ENCODE assay signal across 8 mouse cellular contexts in genomic region chr5:125058267-125058668, GRCm38 (mm10). TPM values are rescaled to one million over a fixed set of nuclear protein-coding genes. Genes with fewer than 3 reads are reported as not detected.
A peak's percentile ranks its signal among the peaks of the same experiment; 100 is the strongest.
DNase-seq lines count a peak whose midpoint lies in the region; ATAC-seq and TF ChIP-seq lines count a peak whose summit lies in the region.

No protein-coding gene starts in this region.

- no peaks in the 10 kb centered on the region for H3K27me3 ChIP-seq in C2C12 (ENCODE audit: control insufficient read depth, insufficient read depth, insufficient read length)
- H3K27me3 ChIP-seq in forebrain, embryonic 16.5 days (replicated peaks; ENCODE audit: control insufficient read depth, insufficient read depth, low read length) = no peaks in the 10 kb centered on the region
- peaks cover 39% of the 10 kb centered on the region for H3K27me3 ChIP-seq in liver, embryonic 15.5 days
- no peaks in the 10 kb centered on the region; the same call in 1 of the 2 replicates for H3K27me3 ChIP-seq in neural tube, embryonic 11.5 days (ENCODE audit: control insufficient read depth, insufficient read depth, low read length)

- peaks cover 55% of the 10 kb centered on the region for H3K4me1 ChIP-seq in forebrain, embryonic 16.5 days (replicated peaks; ENCODE audit: control insufficient read depth, insufficient read depth, low read length)
- H3K4me1 ChIP-seq in liver, embryonic 15.5 days (replicated peaks) = peaks cover 64% of the 10 kb centered on the region
- H3K4me1 ChIP-seq in neural tube, embryonic 11.5 days (ENCODE audit: control insufficient read depth, insufficient read depth, low read length) = peaks cover 51% of the 10 kb centered on the region

- H3K9me3 ChIP-seq in forebrain, embryonic 16.5 days (ENCODE audit: control insufficient read depth, low read length) = no peaks in the 10 kb centered on the region
- no peaks in the 10 kb centered on the region for H3K9me3 ChIP-seq in liver, embryonic 15.5 days (replicated peaks)
- H3K9me3 ChIP-seq in neural tube, embryonic 11.5 days (ENCODE audit: control insufficient read depth, low read length) = no peaks in the 10 kb centered on the region

- intact Hi-C loops in heart, postnatal 25 days (cut with DNase I) = loop anchor here (2.0 to 5.0 kb wide), 2 partner anchors 25 to 209 kb away; no protein-coding TSS in a partner anchor

- whole genome bisulfite sequencing in forebrain, embryonic 16.5 days = 3% methylated on average over 22 of the region's 29 CpGs
- WGBS in liver, embryonic 15.5 days (ENCODE audit: insufficient replicate concordance) = under 1% methylated on average over 28 of the region's 29 CpGs
- 4% methylated on average over 26 of the region's 29 CpGs for WGBS in neural tube, embryonic 11.5 days

- H3K4me3 ChIP-seq in C2C12 (ENCODE audit: insufficient read depth, poor library complexity, severe bottlenecking) = peak overlapping the region; percentile 26
- peak overlapping the region; percentile 33 for H3K4me3 ChIP-seq in forebrain, embryonic 16.5 days (replicated peaks; ENCODE audit: low read length)
- H3K4me3 ChIP-seq in liver, embryonic 15.5 days (replicated peaks) = peak overlapping the region; percentile 43
- H3K4me3 ChIP-seq in neural tube, embryonic 11.5 days (ENCODE audit: low read depth, low read length) = peak overlapping the region; percentile 22

- H3K27ac ChIP-seq in forebrain, embryonic 16.5 days (ENCODE audit: low read length) = peak overlapping the region; percentile 82
- H3K27ac ChIP-seq in liver, embryonic 15.5 days (replicated peaks) = peak overlapping the region; percentile 38; the same call in 1 of the 2 replicates
- H3K27ac ChIP-seq in neural tube, embryonic 11.5 days (ENCODE audit: low read depth, low read length) = peak overlapping the region; percentile 68

- H3K79me3 ChIP-seq in C2C12 (ENCODE audit: low read depth) = peaks cover 27% of the 10 kb centered on the region

- peak overlapping the region; percentile 63 for H3K4me2 ChIP-seq in forebrain, embryonic 16.5 days (ENCODE audit: low read length)
- H3K4me2 ChIP-seq in liver, embryonic 15.5 days = peak overlapping the region; percentile 58
- H3K4me2 ChIP-seq in neural tube, embryonic 11.5 days (ENCODE audit: low read depth) = peak overlapping the region; percentile 28

- no peak for TF ChIP-seq POLR2A in brain, embryonic 14.5 days (IDR thresholded peaks at IDR 0.05; ENCODE audit: borderline replicate concordance, extremely low read depth, insufficient read depth, insufficient read length, poor library complexity, severe bottlenecking)

- peak overlapping the region; percentile 65 for H3ac ChIP-seq in C2C12 (ENCODE audit: control insufficient read depth, insufficient read length, low read depth)

- TF ChIP-seq CTCF in C2C12 (IDR thresholded peaks at IDR 0.05; ENCODE audit: control insufficient read depth, insufficient read depth, insufficient read length) = no peak
- no peak for TF ChIP-seq CTCF in brain, embryonic 14.5 days (IDR thresholded peaks at IDR 0.05; ENCODE audit: borderline replicate concordance, extremely low read depth, insufficient read depth, insufficient read length)

- H3K79me2 ChIP-seq in C2C12 (ENCODE audit: control insufficient read depth, insufficient read depth) = peaks cover 91% of the 10 kb centered on the region

- peak overlapping the region; percentile 54 for H3K9ac ChIP-seq in forebrain, embryonic 16.5 days (replicated peaks; ENCODE audit: low read depth, low read length)
- no peak overlapping the region for H3K9ac ChIP-seq in liver, embryonic 15.5 days
- H3K9ac ChIP-seq in neural tube, embryonic 11.5 days (ENCODE audit: low read length) = peak overlapping the region; percentile 54

- ATAC-seq in forebrain, embryonic 16.5 days = peak; percentile 76
- no peak for ATAC-seq in liver, embryonic 15.5 days (ENCODE audit: insufficient read depth)
- ATAC-seq in neural tube, embryonic 11.5 days (ENCODE audit: insufficient read depth, low FRiP score, low TSS enrichment) = no peak

- DNase-seq in brain, embryonic 14.5 days (ENCODE audit: low read depth) = peak; percentile 86
- DNase-seq in heart, postnatal 25 days (ENCODE audit: low spot score) = peak; percentile 72
- peak; percentile 71 to 85 for DNase-seq in layer of hippocampus, adult 18-20 months (ENCODE audit: low spot score in 2 of 2)
- peak; percentile 33 for DNase-seq in neural tube, embryonic 11.5 days (ENCODE audit: low spot score)
- peak; percentile 60 for DNase-seq in thymus, postnatal 14 days

- peaks cover 36% of the 10 kb centered on the region for H3K36me3 ChIP-seq in C2C12 (ENCODE audit: control insufficient read depth, insufficient read depth)
- H3K36me3 ChIP-seq in forebrain, embryonic 16.5 days (ENCODE audit: control insufficient read depth, insufficient read depth) = no peaks in the 10 kb centered on the region
- H3K36me3 ChIP-seq in liver, embryonic 15.5 days (replicated peaks) = peaks cover 3% of the 10 kb centered on the region; the same call in 1 of the 2 replicates
- H3K36me3 ChIP-seq in neural tube, embryonic 11.5 days (ENCODE audit: control insufficient read depth, insufficient read depth, low read length) = no peaks in the 10 kb centered on the region; the same call in 1 of the 2 replicates

TF ChIP-seq in C2C12, 6 proteins besides CTCF, POLR2A, EP300 and RAD21:
- TF ChIP-seq USF1 (IDR thresholded peaks at IDR 0.05; ENCODE audit: low read depth) (no peak), CEBPB (IDR thresholded peaks at IDR 0.05; ENCODE audit: low read depth) (no peak), FOSL1 (IDR thresholded peaks at IDR 0.05; ENCODE audit: insufficient read depth, low read length, poor library complexity, severe bottlenecking) (no peak), MAX (IDR thresholded peaks at IDR 0.05) (no peak)

RNA-seq across cellular contexts. Expression of gene Rflna, which starts 55.2 kb away (rescaled TPM):
- 0.19 TPM for polyA plus RNA-seq in C2C12 (2012; fragmentation: generic; extraction: Trizol)
- polyA plus RNA-seq in brain, embryonic 14.5 days (2012; rRNA removed) = 7.7 and 8.4 TPM in 2 replicates
- polyA plus RNA-seq in forebrain, embryonic 16.5 days (2015; fragmentation: Nextera tagmentation; extraction: Ambion mirVana) = 3.7 and 4.0 TPM in 2 replicates
- total RNA-seq in heart, postnatal 25 days (2021) = under 1 TPM; 0.26 to 0.31 TPM
- under 1 TPM; 0.37 to 0.38 TPM for total RNA-seq in layer of hippocampus, adult 18-20 months (2021)
- polyA plus RNA-seq in liver, embryonic 15.5 days (2015; fragmentation: Nextera tagmentation; extraction: Ambion mirVana) = 0.20 and 0.22 TPM in 2 replicates
- 7.7 and 8.6 TPM in 2 replicates for polyA plus RNA-seq in neural tube, embryonic 11.5 days (2014; fragmentation: Nextera tagmentation; extraction: Ambion mirVana)

Comparison
In these comparisons a context has a peak if more than half of its experiments do, and no peak if none do; other contexts are left out.
1. DNase-seq: peak in every context shown above with its lines; median percentile 86 in brain, embryonic 14.5 days; 78 in layer of hippocampus, adult 18-20 months; 72 in heart, postnatal 25 days; 60 in thymus, postnatal 14 days; 33 in neural tube, embryonic 11.5 days.